In the genomic region with DNA sequence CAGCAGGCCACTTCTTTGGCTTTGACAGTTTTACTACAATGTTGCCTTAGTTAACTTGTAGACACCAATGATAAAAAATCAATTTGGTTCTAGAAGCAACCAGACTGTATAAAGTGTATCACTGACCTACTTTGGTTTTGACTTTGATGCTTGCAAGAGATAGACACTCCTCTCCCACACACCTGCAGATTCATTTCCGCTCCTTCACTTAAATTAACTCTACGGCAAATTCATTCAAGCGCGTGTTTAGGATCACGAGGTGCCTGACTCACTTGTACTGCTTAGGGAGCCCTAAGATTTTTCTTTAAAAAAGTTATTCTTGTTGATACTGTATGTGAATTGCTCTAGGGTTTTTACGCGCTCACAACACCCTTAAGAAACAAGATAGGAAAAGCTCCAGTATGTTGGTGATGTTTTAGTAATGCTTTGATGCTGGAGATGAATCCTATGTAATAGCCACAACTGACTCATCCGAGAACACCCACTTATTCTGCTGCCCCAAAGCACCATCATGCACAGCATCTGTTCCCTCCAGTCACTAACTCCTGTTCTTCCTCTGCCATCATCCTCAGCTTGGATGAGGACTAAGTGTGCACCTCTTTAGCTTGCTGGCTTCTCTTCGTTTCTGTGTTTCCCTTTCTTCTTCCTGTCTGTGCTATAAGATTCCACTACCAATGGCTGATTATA, we compare ENCODE assay signal across 25 mouse cellular contexts.
DNase-seq lines count a peak whose midpoint lies in the region; ATAC-seq lines count a peak whose summit lies in the region.
"Had no signal": no experiment of that assay in that cellular context is flagged by ENCODE, and none has a peak within 500 bp of the region (broad histone marks: within the 10 kb centered on the region; RNA-seq: fewer than 3 reads in every experiment).

No protein-coding gene starts in this region.

- no peak overlapping the region for H3K4me2 ChIP-seq in midbrain, embryonic 11.5 days
- no peak overlapping the region for H3K4me2 ChIP-seq in midbrain, embryonic 16.5 days (ENCODE audit: low read length)
- H3K4me2 ChIP-seq: embryonic facial prominence, embryonic 12.5 days; hindbrain, embryonic 12.5 days; intestine, embryonic 15.5 days; kidney, embryonic 15.5 days; midbrain, embryonic 12.5 days; neural tube, embryonic 15.5 days had no signal

- WGBS in midbrain, embryonic 11.5 days = 91% methylated on average over 9 of the region's 9 CpGs
- WGBS in midbrain, embryonic 16.5 days = 87% methylated on average over 9 of the region's 9 CpGs

- no peaks in the 10 kb centered on the region for H3K36me3 ChIP-seq in midbrain, embryonic 11.5 days (ENCODE audit: control insufficient read depth, insufficient read depth, low read length)
- no peaks in the 10 kb centered on the region for H3K36me3 ChIP-seq in midbrain, embryonic 16.5 days (ENCODE audit: control insufficient read depth, insufficient read depth, low read length)
- H3K36me3 ChIP-seq: embryonic facial prominence, embryonic 12.5 days; hindbrain, embryonic 12.5 days; intestine, embryonic 15.5 days; kidney, embryonic 15.5 days; midbrain, embryonic 12.5 days; neural tube, embryonic 15.5 days had no signal

- no peaks in the 10 kb centered on the region for H3K27me3 ChIP-seq in midbrain, embryonic 11.5 days (ENCODE audit: control insufficient read depth, insufficient read depth, low read length)
- no peaks in the 10 kb centered on the region for H3K27me3 ChIP-seq in midbrain, embryonic 16.5 days (ENCODE audit: control insufficient read depth, insufficient read depth, low read depth, low read length)
- H3K27me3 ChIP-seq: embryonic facial prominence, embryonic 12.5 days; hindbrain, embryonic 12.5 days; intestine, embryonic 15.5 days; kidney, embryonic 15.5 days; midbrain, embryonic 12.5 days; neural tube, embryonic 15.5 days had no signal

- H3K9ac ChIP-seq in midbrain, embryonic 11.5 days (ENCODE audit: low read length) = no peak overlapping the region
- no peak overlapping the region for H3K9ac ChIP-seq in midbrain, embryonic 16.5 days (ENCODE audit: low read depth, low read length)
- H3K9ac ChIP-seq: embryonic facial prominence, embryonic 12.5 days; hindbrain, embryonic 12.5 days; intestine, embryonic 15.5 days; kidney, embryonic 15.5 days; midbrain, embryonic 12.5 days; neural tube, embryonic 15.5 days had no signal

- no peak for ATAC-seq in midbrain, embryonic 11.5 days (ENCODE audit: low FRiP score)
- ATAC-seq in midbrain, embryonic 16.5 days = no peak
- ATAC-seq in CD4-positive, CD25-positive, alpha-beta regulatory T cell, adult 4 months = peak; percentile 37
- ATAC-seq: forebrain, embryonic 16.5 days; intestine, embryonic 15.5 days; Patski had no signal

- H3K9me3 ChIP-seq in midbrain, embryonic 11.5 days (ENCODE audit: control insufficient read depth, low read length) = no peaks in the 10 kb centered on the region
- no peaks in the 10 kb centered on the region for H3K9me3 ChIP-seq in midbrain, embryonic 16.5 days (replicated peaks; ENCODE audit: control insufficient read depth, low read length, poor library complexity, severe bottlenecking)
- H3K9me3 ChIP-seq: embryonic facial prominence, embryonic 12.5 days; hindbrain, embryonic 12.5 days; intestine, embryonic 15.5 days; kidney, embryonic 15.5 days; midbrain, embryonic 12.5 days; neural tube, embryonic 15.5 days had no signal

- no peak overlapping the region for H3K27ac ChIP-seq in midbrain, embryonic 11.5 days (ENCODE audit: low read depth, low read length)
- no peak overlapping the region for H3K27ac ChIP-seq in midbrain, embryonic 16.5 days (ENCODE audit: low read length)
- H3K27ac ChIP-seq: embryonic facial prominence, embryonic 12.5 days; hindbrain, embryonic 12.5 days; intestine, embryonic 15.5 days; kidney, embryonic 15.5 days; layer of hippocampus, adult 2 months; macrophage; midbrain, embryonic 12.5 days; neural tube, embryonic 15.5 days had no signal

- H3K4me1 ChIP-seq in midbrain, embryonic 11.5 days (ENCODE audit: control insufficient read depth, insufficient read depth, low read length) = no peaks in the 10 kb centered on the region
- H3K4me1 ChIP-seq in midbrain, embryonic 16.5 days (ENCODE audit: control insufficient read depth, insufficient read depth, low read length) = no peaks in the 10 kb centered on the region
- H3K4me1 ChIP-seq: hindbrain, embryonic 12.5 days; intestine, embryonic 15.5 days; kidney, embryonic 15.5 days; midbrain, embryonic 12.5 days; neural tube, embryonic 15.5 days had no signal

- peak; percentile 15 for DNase-seq in layer of hippocampus, adult 11-12 months (ENCODE audit: low spot score)
- DNase-seq in layer of hippocampus, postnatal 10 days (ENCODE audit: low spot score in 2 of 2) = no peak
- peak; percentile 77 for DNase-seq in midbrain, embryonic 11.5 days (ENCODE audit: low spot score, missing footprints)
- peak; percentile 15 for DNase-seq in naive thymus-derived CD4-positive, alpha-beta T cell, adult 2 months (ENCODE audit: low read depth)
- no peak for DNase-seq in adrenal gland, postnatal 36 days
- no peak for DNase-seq in spleen, postnatal 36 days (ENCODE audit: low spot score in 2 of 2)
- DNase-seq: adrenal gland, postnatal 25 days; cerebellum, adult 9-10 months; gastrocnemius, postnatal 25 days; heart, postnatal 10 days; liver; lung, adult 18-20 months; spleen, adult 18-20 months had no signal

- H3K4me3 ChIP-seq in midbrain, embryonic 11.5 days (ENCODE audit: low read depth, low read length) = no peak overlapping the region
- no peak overlapping the region for H3K4me3 ChIP-seq in midbrain, embryonic 16.5 days (ENCODE audit: low read depth, low read length)
- H3K4me3 ChIP-seq: embryonic facial prominence, embryonic 12.5 days; hindbrain, embryonic 12.5 days; intestine, embryonic 15.5 days; kidney, embryonic 15.5 days; layer of hippocampus, adult 2 months; midbrain, embryonic 12.5 days; neural tube, embryonic 15.5 days had no signal

Comparison
In these comparisons a context has a peak if more than half of its experiments do, and no peak if none do; other contexts are left out.
1. DNase-seq: peak in layer of hippocampus, adult 11-12 months (single experiment), midbrain, embryonic 11.5 days (single experiment) and naive thymus-derived CD4-positive, alpha-beta T cell, adult 2 months (single experiment); none in layer of hippocampus, postnatal 10 days (0 of 2), adrenal gland, postnatal 36 days (0 of 2) and spleen, postnatal 36 days (0 of 2).